Mouse (Mus musculus): ENCODE measurements around the gene Lypla2.

- TF ChIP-seq CTCF (IDR thresholded peaks at IDR 0.05; ENCODE audit: low read depth, low read length), result no peak
- no peak for TF ChIP-seq POLR2A (IDR thresholded peaks at IDR 0.05; ENCODE audit: borderline replicate concordance, low read depth, low read length)
These were observed 49.2 kb upstream of the Lypla2 start, which contains the start of gene Eloa for GRCm38 (mm10) chr4:136021549-136022047.

Data from bone marrow macrophage, adult 2 months (primary cell).